Mouse (Mus musculus): ENCODE data around the gene Vps72.

DNA sequence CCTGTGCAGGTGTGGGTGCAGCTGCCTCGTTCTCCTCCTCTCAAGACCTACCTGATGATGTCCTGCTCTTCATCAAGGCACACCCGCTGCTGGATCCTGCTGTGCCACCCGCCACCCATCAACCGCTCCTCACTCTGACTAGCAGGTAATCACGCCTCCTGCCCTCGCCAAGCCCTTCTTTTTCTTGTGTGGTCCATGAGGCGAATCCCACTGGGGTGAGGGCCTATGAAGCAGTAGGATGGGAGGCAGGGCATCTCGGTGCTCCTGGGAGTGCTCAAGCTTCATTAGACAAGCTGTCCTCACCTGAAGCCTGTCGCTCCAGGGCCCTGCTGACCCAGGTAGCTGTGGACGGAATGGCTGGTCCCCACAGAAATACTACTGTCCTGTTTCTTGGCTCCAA lies 59.2 kb downstream of the Vps72 start:
- TF ChIP-seq MAFK (IDR thresholded peaks at IDR 0.05; ENCODE audit: insufficient read depth, low read depth, low read length) (no peak), CHD2 (IDR thresholded peaks at IDR 0.05; ENCODE audit: low read depth, low read length) (no peak)
